Mouse (Mus musculus) left cerebral cortex, postnatal 36 days (tissue): Measurements from ENCODE around the gene Thsd7b. TPM values are rescaled to one million over a fixed set of nuclear protein-coding genes. Genes with fewer than 3 reads are reported as not detected.
A peak's percentile ranks its signal among the peaks of the same experiment; 100 is the strongest.
"Not testable (repeated sequence)": the region's sequence is repeated elsewhere in the genome, so short reads cannot be mapped to it uniquely, and the experiment has no call there.

ENCODE experiments used
- DNase-seq, 2 experiments: peaks; one replicate each; pipeline ENCODE4 v3.0.0; 2021 to 2022; ENCODE audit warnings: low spot score in 2 of 2, mixed read lengths in 1 of 2
- intact Hi-C: fragments of 180-260 bp; cut with DNase I; formaldehyde crosslinking; loops from one replicate; pipeline ENCODE4 v1.15.1; 2025
- total RNA-seq, 2 experiments: library from RNA; stranded (reverse); gene quantifications; 2 replicates each; pipeline ENCODE4 v1.2.3; 2021

Gene Thsd7b
- total RNA-seq, 2 experiments from 2014 or later, result 7.3 to 7.9 TPM

DNA sequence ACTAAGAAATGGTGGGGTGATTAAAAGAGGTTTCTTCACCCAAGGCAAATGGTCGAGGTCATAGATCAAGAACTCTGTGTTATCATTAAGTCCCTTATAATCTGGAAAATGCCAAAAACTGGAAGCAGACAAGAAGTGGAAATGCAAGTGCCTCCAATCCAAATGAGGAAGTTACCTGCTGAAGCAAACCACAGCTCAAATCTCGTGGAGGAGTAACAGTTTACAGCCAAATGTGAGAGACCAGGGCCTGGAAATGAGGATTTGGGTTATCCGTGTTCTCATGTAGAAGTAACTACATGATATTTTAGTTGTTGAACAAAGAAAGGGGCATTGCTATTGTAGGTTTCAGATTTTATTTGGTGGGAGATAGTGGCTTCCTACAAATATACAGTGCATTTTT lies 335.3 kb downstream of the Thsd7b start:
- intact Hi-C loops, result no loop called here
- no peak for DNase-seq

DNA sequence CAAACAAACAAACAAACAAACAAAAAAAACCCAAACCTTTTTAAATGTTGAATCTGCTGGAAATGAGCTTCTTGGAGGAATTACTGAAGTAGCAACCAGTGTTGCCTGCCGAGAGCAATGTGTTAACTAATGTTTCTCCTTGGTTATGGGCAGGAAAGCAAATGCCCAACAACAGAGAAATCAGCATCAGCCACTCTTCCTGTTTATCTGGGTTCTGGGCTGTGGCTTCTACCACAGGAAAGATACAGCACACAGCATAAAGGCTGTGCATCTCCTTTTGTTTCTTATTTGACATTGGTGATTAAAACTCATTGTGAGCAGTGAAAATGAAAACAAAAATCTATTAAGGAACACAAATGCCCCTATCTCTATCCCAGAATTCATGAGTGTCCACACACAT lies 343.0 kb downstream of the Thsd7b start:
- DNase-seq, result no peak
- intact Hi-C loops, result no loop called here

DNA sequence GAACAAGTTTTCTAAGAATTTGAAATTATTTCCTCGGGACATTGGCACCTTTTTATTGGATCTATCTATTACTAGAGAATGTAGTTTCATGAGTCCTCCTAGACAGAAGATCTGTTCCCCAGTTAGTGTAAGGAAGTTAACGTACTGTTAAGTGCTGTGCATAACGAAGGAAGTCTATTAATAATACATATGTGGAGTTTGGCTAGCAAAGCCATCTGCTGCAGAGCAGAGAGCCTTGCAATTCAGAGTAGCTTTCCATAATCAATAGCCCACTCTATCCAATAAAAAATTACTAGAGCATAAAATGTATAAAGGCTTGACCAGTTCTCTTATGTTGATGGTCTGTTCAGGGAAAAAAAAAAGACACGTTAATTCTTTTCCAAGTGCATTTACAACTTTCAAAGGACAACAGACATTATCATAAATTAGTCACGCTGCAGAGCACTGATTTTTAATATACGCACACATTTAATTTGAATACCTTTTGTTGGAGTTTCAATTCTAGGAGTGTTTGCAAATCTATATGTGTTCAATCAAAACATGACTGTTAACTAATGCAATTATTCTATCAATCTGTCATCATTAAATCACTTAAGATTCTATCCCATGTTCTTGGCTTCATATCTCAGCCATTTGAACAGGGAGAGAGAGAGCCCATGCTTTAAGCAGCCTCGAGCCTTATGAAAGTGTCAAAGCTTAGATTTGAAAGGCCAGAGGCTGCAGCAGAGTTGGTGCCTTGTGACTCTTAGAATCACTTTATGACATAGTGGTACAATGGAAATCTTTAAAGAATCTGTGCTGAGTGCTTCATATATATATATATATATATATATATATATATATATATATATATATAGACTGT lies 346.6 kb downstream of the Thsd7b start:
- no peak for DNase-seq

GRCm38 (mm10) chr1:129624519-129624918 lies 351.4 kb downstream of the Thsd7b start:
- intact Hi-C loops, result no loop called here
- no peak for DNase-seq

More for the DNA sequence above, 346.6 kb downstream of the Thsd7b start:
- intact Hi-C loops, result no loop called here

DNA sequence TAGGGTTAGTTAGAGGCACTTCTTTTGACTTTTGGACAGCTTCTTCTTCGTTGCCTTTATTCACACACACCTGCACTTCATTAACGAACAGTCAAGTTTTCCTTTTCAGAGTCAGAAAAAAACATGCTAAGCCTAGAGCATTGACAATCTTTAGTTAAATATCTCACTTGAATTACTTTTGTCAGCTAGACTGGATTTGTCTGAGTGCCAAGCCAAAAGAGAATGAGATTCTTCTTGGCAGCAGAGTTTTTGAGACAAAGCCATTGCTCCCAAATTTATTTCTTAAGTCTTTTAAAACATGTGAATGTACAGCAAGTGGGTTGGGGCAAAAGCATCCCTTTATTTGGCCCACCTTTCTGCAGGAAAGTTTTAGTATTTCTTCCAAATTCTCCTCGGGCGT lies 362.0 kb downstream of the Thsd7b start:
- intact Hi-C loops, result no loop called here
- no peak for DNase-seq

GRCm38 (mm10) chr1:129644252-129644861 lies 371.3 kb downstream of the Thsd7b start:
- intact Hi-C loops, result no loop called here
- DNase-seq, result no peak

DNA sequence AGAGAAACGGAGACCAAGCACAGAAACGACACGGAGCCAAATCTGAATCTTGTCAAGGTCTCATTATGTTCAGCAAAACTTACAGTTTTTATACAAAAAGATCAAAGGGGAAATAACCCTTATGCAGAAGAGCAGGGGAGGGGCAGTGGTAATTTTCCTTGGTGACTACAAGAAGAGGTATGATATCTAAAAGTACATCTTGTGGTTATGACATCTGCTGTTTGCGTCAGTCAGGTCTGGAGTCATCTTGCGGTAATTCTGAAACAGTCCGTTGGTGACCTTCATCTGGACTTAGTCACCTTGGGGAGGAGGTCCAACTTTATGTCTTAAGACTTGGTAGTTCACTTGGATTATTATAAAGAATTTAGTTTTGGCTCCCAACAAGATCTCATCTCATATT lies 378.3 kb downstream of the Thsd7b start:
- DNase-seq, intact Hi-C loops: not testable (repeated sequence)

DNA sequence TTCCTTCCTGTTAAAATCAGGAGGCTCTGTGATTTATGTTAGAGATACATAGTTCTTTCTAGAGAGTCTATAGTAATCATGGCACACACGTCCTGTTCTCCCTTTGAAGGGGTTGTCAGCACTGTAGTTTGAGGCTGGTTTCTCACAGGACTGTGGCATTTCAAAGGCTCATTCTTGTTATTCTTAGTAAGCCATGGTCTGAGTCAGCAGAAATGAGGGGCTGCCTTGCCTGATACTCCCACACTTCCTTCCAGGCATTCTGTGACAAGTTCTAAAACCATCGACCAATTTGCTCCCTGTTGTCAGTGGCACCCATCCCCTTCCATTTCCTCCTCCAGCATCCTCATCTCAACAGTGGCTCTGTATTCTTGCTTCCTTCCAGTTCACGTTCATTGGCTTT lies 384.9 kb downstream of the Thsd7b start:
- intact Hi-C loops, result no loop called here
- DNase-seq, result peak in 1 of 2 experiments; percentile 4

GRCm38 (mm10) chr1:129675878-129676277 lies 402.8 kb downstream of the Thsd7b start:
- no peak for DNase-seq
- intact Hi-C loops, result no loop called here

DNA sequence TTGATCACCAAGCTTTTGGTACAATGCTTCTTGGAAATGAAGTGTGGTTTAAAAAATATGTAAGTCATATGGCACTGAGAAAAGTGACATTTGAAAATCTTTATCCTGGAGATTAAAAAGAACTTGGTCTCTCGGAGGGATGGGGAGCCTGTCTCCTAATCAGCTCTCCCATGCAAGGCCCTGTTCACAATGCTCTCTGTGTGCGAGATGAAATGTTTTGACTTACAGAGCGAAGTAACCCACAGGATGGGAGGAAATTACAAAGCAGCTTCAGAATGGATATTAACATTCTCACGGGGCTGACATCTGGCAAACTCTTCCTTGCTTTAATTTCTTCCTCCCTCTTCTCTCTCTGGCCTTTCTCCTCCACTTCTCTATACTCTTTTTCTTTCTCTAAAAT lies 405.7 kb downstream of the Thsd7b start:
- intact Hi-C loops, result no loop called here
- no peak for DNase-seq

GRCm38 (mm10) chr1:129705701-129706100 lies 432.6 kb downstream of the Thsd7b start:
- DNase-seq, result no peak
- intact Hi-C loops, result no loop called here

DNA sequence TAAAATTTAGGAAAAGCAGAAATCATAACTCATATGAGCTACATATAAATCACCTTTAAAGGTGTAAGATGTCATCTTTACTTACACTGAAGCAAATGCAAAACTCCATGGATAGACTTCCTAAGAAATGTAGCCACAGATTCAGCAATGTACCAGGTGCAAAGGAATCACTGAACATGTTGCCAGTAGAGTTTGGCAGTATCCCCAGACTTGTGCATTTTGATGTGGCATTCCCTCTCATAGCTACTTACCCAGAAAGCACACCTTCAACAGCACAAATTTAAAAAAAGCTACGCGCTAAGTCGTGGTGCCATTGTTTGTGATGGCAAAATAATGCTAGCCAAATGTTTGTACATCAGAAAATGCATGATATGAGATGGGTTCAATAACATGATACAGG lies 439.6 kb downstream of the Thsd7b start:
- intact Hi-C loops, result no loop called here
- DNase-seq, result peak; percentile 35 to 54

- intact Hi-C loops, result no loop called here
- no peak for DNase-seq
Measured at GRCm38 (mm10) chr1:129713571-129713970, 440.5 kb downstream of the Thsd7b start.

GRCm38 (mm10) chr1:129719592-129719991 lies 446.5 kb downstream of the Thsd7b start:
- intact Hi-C loops, result no loop called here
- DNase-seq, result no peak

DNA sequence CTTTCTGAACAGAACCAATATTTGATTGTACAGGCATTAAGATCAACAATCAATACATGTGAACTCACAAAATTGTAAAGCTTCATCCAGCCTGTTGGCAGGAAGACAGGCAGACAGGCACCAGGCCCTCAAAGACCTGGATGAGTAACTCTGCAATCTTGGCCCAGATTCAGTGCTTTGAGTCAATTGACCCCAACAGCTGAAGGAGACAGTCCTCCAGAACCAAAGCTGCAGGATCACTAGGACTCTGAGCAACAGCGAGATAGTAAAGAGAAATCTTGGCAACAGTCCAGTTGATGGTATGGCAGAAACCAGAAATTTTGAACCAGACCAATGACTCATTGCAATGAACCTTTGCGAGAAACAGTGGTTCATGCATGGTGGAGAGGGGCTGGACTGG lies 458.9 kb downstream of the Thsd7b start:
- DNase-seq, result no peak
- intact Hi-C loops, result no loop called here

GRCm38 (mm10) chr1:129747595-129747994 lies 474.5 kb downstream of the Thsd7b start:
- intact Hi-C loops, result no loop called here
- no peak for DNase-seq

GRCm38 (mm10) chr1:129756548-129757240 lies 483.6 kb downstream of the Thsd7b start:
- intact Hi-C loops, result no loop called here
- DNase-seq, result no peak

DNA sequence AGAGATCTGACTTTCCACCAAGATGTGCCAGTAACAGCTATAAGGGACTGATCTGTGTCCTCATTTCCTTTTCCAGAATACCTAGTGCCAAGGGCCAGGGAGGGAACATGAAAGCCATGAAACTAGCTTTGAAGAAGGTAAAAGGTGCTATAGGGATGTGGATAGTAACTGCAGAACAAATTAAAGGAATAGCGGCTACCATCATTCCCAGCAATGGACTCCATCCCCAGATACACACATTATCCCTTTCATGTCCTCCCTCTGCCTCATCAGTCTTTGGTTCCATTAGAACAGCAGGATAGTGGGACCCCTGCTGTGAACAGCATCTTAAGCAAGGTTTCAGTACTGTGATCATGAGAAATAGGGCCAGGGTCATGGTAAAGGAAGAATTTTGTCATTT lies 485.9 kb downstream of the Thsd7b start:
- intact Hi-C loops, result no loop called here
- no peak for DNase-seq

- intact Hi-C loops, result no loop called here
- DNase-seq, result no peak
Measured at GRCm38 (mm10) chr1:129761234-129761633, 488.1 kb downstream of the Thsd7b start.

DNA sequence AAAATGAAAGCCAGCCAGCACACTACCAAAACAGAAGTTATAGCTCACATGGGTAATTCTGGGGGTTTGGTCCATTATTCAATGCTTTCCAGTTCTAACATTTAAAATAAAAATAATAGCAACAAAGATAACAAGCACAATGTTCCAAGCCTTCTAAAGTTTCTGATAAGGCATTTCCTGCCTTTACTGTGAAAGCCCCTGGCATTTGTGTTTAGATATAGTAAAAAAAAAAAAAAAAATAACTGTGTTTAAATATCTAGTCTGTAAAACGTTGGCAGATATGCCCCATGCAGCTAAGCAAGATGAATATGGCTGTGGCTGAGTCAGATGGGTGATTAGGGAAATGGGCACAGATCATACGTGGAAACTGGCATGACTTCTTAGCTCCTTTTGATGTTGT lies 491.6 kb downstream of the Thsd7b start:
- intact Hi-C loops, result no loop called here
- no peak for DNase-seq

GRCm38 (mm10) chr1:129777055-129777454 lies 504.0 kb downstream of the Thsd7b start:
- no peak for DNase-seq
- intact Hi-C loops, result no loop called here
